Mouse (Mus musculus) liver, adult 2 months (tissue): Measurements from ENCODE around the gene Smg6. TPM values are rescaled to one million over a fixed set of nuclear protein-coding genes. Genes with fewer than 3 reads are reported as not detected.

Experiments used
- DNase-seq: peaks from one replicate; pipeline ENCODE4 v3.0.0-alpha.2; 2011; ENCODE audit warnings: low read depth, low spot score; ENCODE audit errors: extremely low read depth
- H3K27ac ChIP-seq: fragments of 200-500 bp; replicated peaks from 2 replicates; pipeline ENCODE4 v1.5.1; 2012; ENCODE audit warnings: low read depth, mild to moderate bottlenecking, control low read depth, inconsistent platforms, low read length; ENCODE audit not compliant: insufficient read depth
- H3K27me3 ChIP-seq: fragments of 200-500 bp; 2 replicates; pipeline ENCODE4 v1.6.1; 2012; ENCODE audit warnings: mild to moderate bottlenecking, moderate library complexity, low read length, inconsistent platforms; ENCODE audit not compliant: control insufficient read depth, insufficient read depth
- H3K36me3 ChIP-seq: fragments of 200-500 bp; 2 replicates; pipeline ENCODE4 v1.6.1; 2012; ENCODE audit warnings: low read length, inconsistent platforms; ENCODE audit not compliant: control insufficient read depth, insufficient read depth
- H3K4me1 ChIP-seq: fragments of 200-500 bp; 2 replicates; pipeline ENCODE4 v1.6.1; 2011; ENCODE audit warnings: low read length; ENCODE audit not compliant: control insufficient read depth, insufficient read depth
- H3K4me3 ChIP-seq: fragments of 200-500 bp; 2 replicates; pipeline ENCODE4 v1.5.1; 2011; ENCODE audit warnings: low read depth, mild to moderate bottlenecking, control low read depth, low read length, moderate library complexity; ENCODE audit not compliant: insufficient read depth
- H3K79me2 ChIP-seq: fragments of 200-500 bp; 2 replicates; pipeline ENCODE4 v1.6.1; 2012; ENCODE audit warnings: inconsistent platforms, mild to moderate bottlenecking, low read length, moderate library complexity; ENCODE audit not compliant: control insufficient read depth, insufficient read depth
- H3K9ac ChIP-seq: fragments of 200-500 bp; 2 replicates; pipeline ENCODE4 v1.6.1; 2012; ENCODE audit warnings: low read depth, mild to moderate bottlenecking, control low read depth, inconsistent platforms, low read length
- CTCF ChIP-seq: fragments of 200-500 bp; IDR thresholded peaks from 2 replicates; pipeline ENCODE4 v1.5.1; 2011; ENCODE audit warnings: low read depth, low read length, control low read depth
- POLR2A ChIP-seq: fragments of 200-500 bp; IDR thresholded peaks from 2 replicates; pipeline ENCODE4 v1.6.1; 2011; ENCODE audit warnings: low read length, control low read depth; ENCODE audit not compliant: insufficient read depth; ENCODE audit errors: extremely low read depth
- WGBS: fragments of 180-500 bp; shearing (Covaris S2); methylation state at CpG from one replicate; pipeline ENCODE4 v1.1.7; 2018; 5-methylcytosine and 5-hydroxymethylcytosine counted together
- polyA plus RNA-seq: library from polyadenylated mRNA; depleted of rRNA; stranded (reverse); fragments of >200 nt; gene quantifications from 2 replicates; pipeline ENCODE4 v1.2.3, GENCODE M21; 2012
- total RNA-seq: library from RNA; depleted of rRNA; stranded (reverse); fragments of >200 nt; gene quantifications from 2 replicates; pipeline ENCODE4 v1.2.3, GENCODE M21; 2014

The Smg6 gene
- total and polyA plus RNA-seq, 2 experiments, result 12.8 to 16.6 TPM

- no peaks in the 10 kb centered on the region for H3K79me2 ChIP-seq
- peak overlapping the region; percentile 4; the same call in 1 of the 2 replicates for H3K4me3 ChIP-seq
- TF ChIP-seq POLR2A (no peak), CTCF (no peak)
- H3K27ac ChIP-seq, result peak overlapping the region; percentile 37
- H3K36me3 ChIP-seq, result peaks cover 5% of the 10 kb centered on the region; the same call in 1 of the 2 replicates
- no peaks in the 10 kb centered on the region for H3K27me3 ChIP-seq
- DNase-seq, result no peak
- H3K9ac ChIP-seq, result peak overlapping the region; percentile 33; the same call in 1 of the 2 replicates
- 0 out of 2 replicates have a peak, but pooled peaks cover 2% of the 10 kb centered on the region for H3K4me1 ChIP-seq
- WGBS, result 74% methylated on average over 18 of the region's 18 CpGs
Observed at GRCm38 (mm10) chr11:75152603-75153557, 227.3 kb downstream of the Smg6 start.

GRCm38 (mm10) chr11:75154053-75154585 lies 228.5 kb downstream of the Smg6 start:
- 80% methylated on average over 6 of the region's 6 CpGs for WGBS
- DNase-seq, result no peak
- no peak overlapping the region for H3K9ac ChIP-seq
- H3K27me3 ChIP-seq, result no peaks in the 10 kb centered on the region
- H3K79me2 ChIP-seq, result no peaks in the 10 kb centered on the region
- TF ChIP-seq POLR2A, result no peak
- TF ChIP-seq CTCF, result 0 out of 2 replicates have a peak, but pooled peaks have one; percentile 6
- no peaks in the 10 kb centered on the region for H3K4me1 ChIP-seq
- peaks cover 5% of the 10 kb centered on the region; the same call in 1 of the 2 replicates for H3K36me3 ChIP-seq
- H3K4me3 ChIP-seq, result no peak overlapping the region
- no peak overlapping the region for H3K27ac ChIP-seq

- 85% methylated on average over 6 of the region's 6 CpGs for WGBS
- Histone ChIP-seq H3K4me1 (no peaks in the 10 kb centered on the region), H3K9ac (no peak overlapping the region), H3K79me2 (no peaks in the 10 kb centered on the region), H3K36me3 (0 out of 2 replicates have a peak, but pooled peaks cover 4% of the 10 kb centered on the region), H3K4me3 (no peak overlapping the region), H3K27me3 (no peaks in the 10 kb centered on the region), H3K27ac (no peak overlapping the region)
- DNase-seq, result no peak
- TF ChIP-seq CTCF, result no peak
- no peak for TF ChIP-seq POLR2A
Observed at GRCm38 (mm10) chr11:75155985-75156384, 230.4 kb downstream of the Smg6 start.

- Histone ChIP-seq H3K27ac (no peak overlapping the region), H3K4me1 (no peaks in the 10 kb centered on the region), H3K9ac (no peak overlapping the region), H3K36me3 (0 out of 2 replicates have a peak, but pooled peaks cover 4% of the 10 kb centered on the region), H3K4me3 (no peak overlapping the region), H3K27me3 (no peaks in the 10 kb centered on the region), H3K79me2 (no peaks in the 10 kb centered on the region)
- TF ChIP-seq CTCF (no peak), POLR2A (no peak)
- no peak for DNase-seq
- 80% methylated on average over 5 of the region's 5 CpGs for WGBS
Observed at GRCm38 (mm10) chr11:75156416-75156815, 230.8 kb downstream of the Smg6 start.

DNA sequence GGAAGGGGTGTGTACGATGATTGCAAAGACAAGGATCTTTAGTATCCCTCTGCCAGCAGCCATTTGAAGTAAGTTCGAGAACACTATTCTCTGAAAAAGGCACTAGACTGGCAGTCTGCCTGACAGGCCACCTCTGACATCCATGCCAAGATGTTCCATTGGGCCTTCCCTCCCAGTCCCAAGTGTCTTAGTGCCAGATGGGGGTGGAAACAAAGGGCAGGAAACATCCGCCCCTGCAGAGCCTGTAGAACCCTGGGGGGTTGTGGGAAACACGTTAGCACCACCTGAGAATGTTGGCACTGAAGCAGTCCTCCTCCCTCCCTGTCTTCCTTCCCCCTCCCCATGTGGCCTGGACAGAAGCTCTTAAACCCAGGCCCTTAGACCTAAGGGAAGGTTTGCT lies 231.4 kb downstream of the Smg6 start:
- no peaks in the 10 kb centered on the region for H3K27me3 ChIP-seq
- H3K79me2 ChIP-seq, result no peaks in the 10 kb centered on the region
- DNase-seq, result no peak
- 0 out of 2 replicates have a peak, but pooled peaks cover 4% of the 10 kb centered on the region for H3K36me3 ChIP-seq
- H3K4me3 ChIP-seq, result no peak overlapping the region
- H3K9ac ChIP-seq, result no peak overlapping the region
- no peak overlapping the region for H3K27ac ChIP-seq
- 65% methylated on average over 4 of the region's 4 CpGs for WGBS
- TF ChIP-seq POLR2A, result no peak
- no peak for TF ChIP-seq CTCF
- H3K4me1 ChIP-seq, result no peaks in the 10 kb centered on the region

GRCm38 (mm10) chr11:75157901-75158300 lies 232.3 kb downstream of the Smg6 start:
- DNase-seq, result no peak
- H3K27me3 ChIP-seq, result no peaks in the 10 kb centered on the region
- peaks cover 4% of the 10 kb centered on the region; the same call in 1 of the 2 replicates for H3K36me3 ChIP-seq
- H3K4me1 ChIP-seq, result no peaks in the 10 kb centered on the region
- no peak overlapping the region for H3K27ac ChIP-seq
- 48% methylated on average over 2 of the region's 2 CpGs for WGBS
- no peaks in the 10 kb centered on the region for H3K79me2 ChIP-seq
- no peak overlapping the region for H3K4me3 ChIP-seq
- no peak overlapping the region for H3K9ac ChIP-seq
- TF ChIP-seq POLR2A, result no peak
- TF ChIP-seq CTCF, result no peak
